Mouse (Mus musculus) ES-E14 (cell line): Measurements from ENCODE around the gene Ostc.

Source experiments
- CHD2 ChIP-seq: IDR thresholded peaks from 2 replicates; pipeline ENCODE4 v1.6.1; 2014; ENCODE audit warnings: mild to moderate bottlenecking, low read depth, low read length, inconsistent platforms
- HCFC1 ChIP-seq: IDR thresholded peaks from 2 replicates; pipeline ENCODE4 v1.6.1; 2012; ENCODE audit warnings: low read length, inconsistent platforms, borderline replicate concordance; ENCODE audit not compliant: insufficient read depth
- MAFK ChIP-seq: IDR thresholded peaks from 2 replicates; pipeline ENCODE4 v1.6.1; 2014; ENCODE audit warnings: mild to moderate bottlenecking, low read depth, low read length, inconsistent platforms; ENCODE audit not compliant: insufficient read depth

DNA sequence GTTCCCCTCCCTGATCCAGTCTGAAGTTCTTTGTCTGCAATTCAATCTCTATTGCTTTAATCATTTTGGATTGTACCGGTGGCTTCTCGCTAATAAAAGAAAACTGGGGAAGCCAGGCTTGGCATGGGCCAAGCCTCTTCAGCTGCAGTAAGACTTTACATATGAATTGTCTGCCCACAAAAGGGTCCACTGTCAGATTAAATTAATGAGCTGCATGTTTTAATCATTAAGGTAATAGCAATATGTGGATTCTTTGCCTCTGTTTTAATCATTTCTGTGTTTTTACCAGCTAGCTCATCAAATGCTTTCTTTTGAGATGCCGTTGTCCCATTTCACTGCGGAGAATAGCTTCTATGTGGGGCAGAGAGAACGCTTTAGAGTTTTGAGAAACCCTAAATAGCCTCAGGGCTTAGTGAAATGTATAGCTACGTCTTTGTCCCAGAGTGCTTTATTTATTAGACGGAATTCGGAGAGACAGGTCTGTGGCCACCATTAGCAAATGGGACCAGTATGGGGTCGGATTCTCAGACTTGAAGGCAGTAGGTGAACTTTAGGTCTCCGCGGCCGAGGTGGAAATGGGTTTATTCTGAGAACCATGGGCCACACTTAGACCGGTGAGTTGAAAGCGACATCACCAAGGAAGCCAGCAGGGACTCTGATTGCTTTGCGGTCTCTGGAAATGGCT, 49.1 kb upstream of the Ostc start:
- TF ChIP-seq HCFC1 (no peak), CHD2 (no peak), MAFK (no peak)
